In the genomic region with DNA sequence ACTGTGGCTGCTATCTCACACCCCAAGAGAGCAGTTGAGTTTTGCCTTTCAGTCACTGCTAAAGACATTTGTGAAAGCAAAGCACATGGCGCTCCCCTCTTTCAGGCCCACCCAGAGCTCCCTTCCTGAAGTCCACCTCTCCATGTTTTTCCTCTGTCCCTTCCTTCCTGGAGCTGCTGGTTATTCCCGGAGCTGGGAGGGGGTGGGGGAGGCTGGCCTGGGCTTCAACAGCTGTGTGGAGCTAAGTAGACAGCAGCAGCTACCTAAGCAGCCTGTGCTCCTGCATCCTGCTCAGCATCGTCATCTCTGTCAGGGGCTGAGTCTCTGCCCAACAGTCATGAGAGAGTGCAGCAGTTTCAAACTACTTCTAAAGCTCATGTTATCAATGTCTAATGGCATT, we compare ENCODE assay signal across 9 mouse cellular contexts.
DNase-seq lines count a peak whose midpoint lies in the region; ATAC-seq and TF ChIP-seq lines count a peak whose summit lies in the region.
"Had no signal": no experiment of that assay in that cellular context is flagged by ENCODE, and none has a peak within 500 bp of the region (broad histone marks: within the 10 kb centered on the region; RNA-seq: fewer than 3 reads in every experiment).

No protein-coding gene starts in this region.

- TF ChIP-seq POLR2A in kidney, adult 2 months (IDR thresholded peaks at IDR 0.05; ENCODE audit: low read depth, low read length), result no peak

- H3K4me1 ChIP-seq in kidney, adult 2 months (ENCODE audit: control insufficient read depth, insufficient read depth, low read length), result no peaks in the 10 kb centered on the region
- H3K4me1 ChIP-seq in embryonic facial prominence, embryonic 14.5 days (ENCODE audit: control insufficient read depth, insufficient read depth, low read length), result no peaks in the 10 kb centered on the region
- no peaks in the 10 kb centered on the region for H3K4me1 ChIP-seq in midbrain, embryonic 14.5 days (ENCODE audit: control insufficient read depth, insufficient read depth, low read length)
- H3K4me1 ChIP-seq in liver, postnatal 0 days (ENCODE audit: insufficient read depth), result no peaks in the 10 kb centered on the region

- H3K27me3 ChIP-seq in kidney, adult 2 months (replicated peaks; ENCODE audit: control insufficient read depth, insufficient read depth, low read length), result no peaks in the 10 kb centered on the region; the same call in 1 of the 2 replicates
- H3K27me3 ChIP-seq in embryonic facial prominence, embryonic 14.5 days (replicated peaks; ENCODE audit: control insufficient read depth, insufficient read depth, low read length), result no peaks in the 10 kb centered on the region
- no peaks in the 10 kb centered on the region for H3K27me3 ChIP-seq in midbrain, embryonic 14.5 days (ENCODE audit: control insufficient read depth, insufficient read depth, low read length)
- H3K27me3 ChIP-seq in liver, postnatal 0 days (ENCODE audit: insufficient read depth, low read length), result no peaks in the 10 kb centered on the region

- no peaks in the 10 kb centered on the region for H3K36me3 ChIP-seq in kidney, adult 2 months (ENCODE audit: control insufficient read depth, insufficient read depth, low read length)
- no peaks in the 10 kb centered on the region for H3K36me3 ChIP-seq in embryonic facial prominence, embryonic 14.5 days (ENCODE audit: control insufficient read depth, insufficient read depth, low read length)
- no peaks in the 10 kb centered on the region for H3K36me3 ChIP-seq in midbrain, embryonic 14.5 days (ENCODE audit: control insufficient read depth, insufficient read depth, low read length)
- H3K36me3 ChIP-seq in liver, postnatal 0 days (replicated peaks; ENCODE audit: insufficient read depth, low read length), result no peaks in the 10 kb centered on the region

- no peak overlapping the region for H3K4me3 ChIP-seq in kidney, adult 2 months (ENCODE audit: insufficient read depth, low read depth, low read length)
- H3K4me3 ChIP-seq in embryonic facial prominence, embryonic 14.5 days (ENCODE audit: low read depth, low read length), result no peak overlapping the region
- no peak overlapping the region for H3K4me3 ChIP-seq in midbrain, embryonic 14.5 days (replicated peaks; ENCODE audit: low read depth, low read length)
- H3K4me3 ChIP-seq in liver, postnatal 0 days (ENCODE audit: low read depth, low read length), result no peak overlapping the region

- WGBS in kidney, adult 2 months, result 37% methylated on average over 3 of the region's 3 CpGs
- 19% methylated on average over 3 of the region's 3 CpGs for WGBS in embryonic facial prominence, embryonic 14.5 days
- WGBS in midbrain, embryonic 14.5 days, result 15% methylated on average over 3 of the region's 3 CpGs
- WGBS in liver, postnatal 0 days (ENCODE audit: insufficient replicate concordance), result 58% methylated on average over 3 of the region's 3 CpGs

- peak; percentile 6 for DNase-seq in adrenal gland, postnatal 10 days
- no peak for DNase-seq in adrenal gland, adult 18-20 months (ENCODE audit: low spot score in 2 of 2)
- DNase-seq in kidney, postnatal 14 days, result peak; percentile 12
- no peak for DNase-seq in kidney, adult 2 months
- peak; percentile 71 for DNase-seq in embryonic facial prominence, embryonic 14.5 days (ENCODE audit: low spot score)
- peak; percentile 55 for DNase-seq in midbrain, embryonic 14.5 days
- no peak for DNase-seq in liver, postnatal 0 days
- DNase-seq: thymus, adult 18-20 months had no signal

- H3K9me3 ChIP-seq in embryonic facial prominence, embryonic 14.5 days (ENCODE audit: control insufficient read depth, low read length), result no peaks in the 10 kb centered on the region
- no peaks in the 10 kb centered on the region for H3K9me3 ChIP-seq in midbrain, embryonic 14.5 days (ENCODE audit: control insufficient read depth, low read length)
- H3K9me3 ChIP-seq in liver, postnatal 0 days (ENCODE audit: low read length), result no peaks in the 10 kb centered on the region

- TF ChIP-seq EP300 in liver, postnatal 0 days (IDR thresholded peaks at IDR 0.05; ENCODE audit: low read depth), result no peak

- H3K9ac ChIP-seq in embryonic facial prominence, embryonic 14.5 days (ENCODE audit: low read depth, low read length), result no peak overlapping the region
- no peak overlapping the region for H3K9ac ChIP-seq in midbrain, embryonic 14.5 days (replicated peaks; ENCODE audit: low read length)
- H3K9ac ChIP-seq in liver, postnatal 0 days (replicated peaks), result no peak overlapping the region

- no peak overlapping the region for H3K4me2 ChIP-seq in embryonic facial prominence, embryonic 14.5 days (ENCODE audit: low read depth, low read length)
- H3K4me2 ChIP-seq in midbrain, embryonic 14.5 days (ENCODE audit: low read length), result no peak overlapping the region
- H3K4me2 ChIP-seq in liver, postnatal 0 days (ENCODE audit: low read depth, low read length), result no peak overlapping the region

- ATAC-seq in embryonic facial prominence, embryonic 14.5 days (ENCODE audit: low read depth), result peak; percentile 63
- ATAC-seq in midbrain, embryonic 14.5 days (ENCODE audit: low FRiP score, low TSS enrichment), result no peak; the same call in 1 of the 2 replicates
- ATAC-seq in liver, postnatal 0 days, result no peak
- no peak for ATAC-seq in activated CD4-positive, CD25-positive, alpha-beta regulatory T cell, adult 4 months

- no peak for TF ChIP-seq CTCF in kidney, adult 2 months (conservative IDR thresholded peaks at IDR 0.05; ENCODE audit: insufficient read depth, insufficient read length, low read depth, low read length)
- no peak for TF ChIP-seq CTCF in liver, postnatal 0 days (IDR thresholded peaks at IDR 0.05; ENCODE audit: low read depth)

- H3K27ac ChIP-seq in kidney, adult 2 months (ENCODE audit: insufficient read depth, low read depth, low read length), result no peak overlapping the region
- no peak overlapping the region for H3K27ac ChIP-seq in embryonic facial prominence, embryonic 14.5 days (replicated peaks; ENCODE audit: low read depth, low read length)
- H3K27ac ChIP-seq in midbrain, embryonic 14.5 days (replicated peaks; ENCODE audit: low read depth, low read length), result no peak overlapping the region
- H3K27ac ChIP-seq in liver, postnatal 0 days (ENCODE audit: low read depth), result no peak overlapping the region

Comparison
In these comparisons a context has a peak if more than half of its experiments do, and no peak if none do; other contexts are left out.
1. DNase-seq: peak in adrenal gland, postnatal 10 days (single experiment), kidney, postnatal 14 days (single experiment), embryonic facial prominence, embryonic 14.5 days (single experiment) and midbrain, embryonic 14.5 days (single experiment); none in adrenal gland, adult 18-20 months (0 of 2), kidney, adult 2 months (single experiment) and liver, postnatal 0 days (single experiment).